Mouse (Mus musculus) myocyte (in vitro differentiated cells): Measurements from ENCODE around the gene Psmd3. TPM values are rescaled to one million over a fixed set of nuclear protein-coding genes. Genes with fewer than 3 reads are reported as not detected.

Source experiments
- H3K27me3 ChIP-seq: one replicate; pipeline ENCODE4 v1.6.1; 2011; ENCODE audit not compliant: control insufficient read depth, insufficient read depth, insufficient read length
- H3K36me3 ChIP-seq: one replicate; pipeline ENCODE4 v1.6.1; 2011; ENCODE audit not compliant: control insufficient read depth, insufficient read depth
- H3K4me2 ChIP-seq: one replicate; pipeline ENCODE4 v1.6.1; 2011; ENCODE audit warnings: low read depth, control low read depth
- H3K4me3 ChIP-seq: one replicate; pipeline ENCODE4 v1.5.1; 2011; ENCODE audit warnings: mild to moderate bottlenecking, control low read depth, moderate library complexity
- H3K79me2 ChIP-seq: one replicate; pipeline ENCODE4 v1.6.1; 2011; ENCODE audit not compliant: control insufficient read depth, insufficient read depth
- H3ac ChIP-seq: one replicate; pipeline ENCODE4 v1.6.1; 2011; ENCODE audit not compliant: control insufficient read depth, insufficient read length
- CEBPB ChIP-seq: IDR thresholded peaks from 2 replicates; pipeline ENCODE4 v1.6.1; 2011; ENCODE audit warnings: mild to moderate bottlenecking, moderate library complexity; ENCODE audit not compliant: poor library complexity, insufficient read depth, severe bottlenecking
- E2F4 ChIP-seq: IDR thresholded peaks from one replicate; pipeline ENCODE4 v1.6.1; 2011; ENCODE audit warnings: mild to moderate bottlenecking, control low read depth, moderate library complexity; ENCODE audit not compliant: insufficient read depth
- MYOD1 ChIP-seq, 3 experiments: IDR thresholded peaks; one replicate each; pipeline ENCODE4 v1.6.1; 2011; ENCODE audit warnings: control low read depth in 2 of 3, low read depth in 2 of 3, mild to moderate bottlenecking in 2 of 3, moderate library complexity in 1 of 3; ENCODE audit not compliant: insufficient read length in 2 of 3, control insufficient read depth in 1 of 3
- MYOG ChIP-seq, 3 experiments: IDR thresholded peaks; one replicate each; pipeline ENCODE4 v1.6.1; 2011; ENCODE audit warnings: control low read depth in 2 of 3, low read depth in 2 of 3, mild to moderate bottlenecking in 2 of 3; ENCODE audit not compliant: insufficient read length in 2 of 3, control insufficient read depth in 1 of 3, insufficient read depth in 1 of 3
- REST ChIP-seq: IDR thresholded peaks from one replicate; pipeline ENCODE4 v1.6.1; 2011; ENCODE audit warnings: mild to moderate bottlenecking, control low read depth, moderate library complexity; ENCODE audit not compliant: insufficient read depth, insufficient read length
- SRF ChIP-seq: IDR thresholded peaks from one replicate; pipeline ENCODE4 v1.6.1; 2011; ENCODE audit warnings: low read depth; ENCODE audit not compliant: control insufficient read depth, insufficient read length
- TCF12 ChIP-seq: IDR thresholded peaks from one replicate; pipeline ENCODE4 v1.6.1; 2011; ENCODE audit warnings: mild to moderate bottlenecking, control low read depth; ENCODE audit not compliant: poor library complexity, insufficient read depth, severe bottlenecking
- TCF3 ChIP-seq: IDR thresholded peaks from one replicate; pipeline ENCODE4 v1.6.1; 2011; ENCODE audit warnings: low read depth, control low read depth; ENCODE audit not compliant: insufficient read length
- USF1 ChIP-seq: IDR thresholded peaks from one replicate; pipeline ENCODE4 v1.6.1; 2011; ENCODE audit warnings: low read depth, mild to moderate bottlenecking, control low read depth, moderate library complexity
- polyA plus RNA-seq: library from polyadenylated mRNA; unstranded; fragments of >200 nt; fragmentation: generic; extraction: Trizol; gene quantifications from one replicate; pipeline ENCODE4 v1.2.1, GENCODE M21; 2012; ENCODE audit warnings: missing spikeins

Psmd3 gene
- polyA plus RNA-seq, 1 experiment = 250 TPM

- H3K36me3 ChIP-seq = no peaks in the 10 kb centered on the region
- H3K79me2 ChIP-seq = peaks cover 7% of the 10 kb centered on the region
- no peaks in the 10 kb centered on the region for H3K27me3 ChIP-seq
- peak overlapping the region; percentile 66 for H3K4me3 ChIP-seq
- peak overlapping the region; percentile 76 for H3K4me2 ChIP-seq
- no peak for TF ChIP-seq CEBPB
- TF ChIP-seq MYOD1 (IDR thresholded peaks at IDR 0.05; ENCODE audit: control insufficient read depth in 1 of 3, insufficient read length in 2 of 3, low read depth in 2 of 3) = peak in 1 of 3 experiments; percentile 30
- TF ChIP-seq TCF3 = no peak
- peak in 1 of 3 experiments; percentile 31 for TF ChIP-seq MYOG (IDR thresholded peaks at IDR 0.05; ENCODE audit: control insufficient read depth in 1 of 3, insufficient read depth in 1 of 3, insufficient read length in 2 of 3, low read depth in 2 of 3)
- no peak overlapping the region for H3ac ChIP-seq
Observed at GRCm38 (mm10) chr11:98743655-98744345, 61.4 kb downstream of the Psmd3 start.

- H3K79me2 ChIP-seq = peaks cover 13% of the 10 kb centered on the region
- no peaks in the 10 kb centered on the region for H3K27me3 ChIP-seq
- peak overlapping the region; percentile 76 for H3K4me2 ChIP-seq
- no peaks in the 10 kb centered on the region for H3K36me3 ChIP-seq
- TF ChIP-seq TCF12 (no peak), TCF3 (no peak), SRF (no peak), USF1 (no peak), E2F4 (no peak), CEBPB (no peak), REST (no peak)
- H3K4me3 ChIP-seq = no peak overlapping the region
- no peak overlapping the region for H3ac ChIP-seq
Observed at GRCm38 (mm10) chr11:98744456-98745019, 62.2 kb downstream of the Psmd3 start.

Other genes starting within 250 kb of the Psmd3 start
- gene Mien1, start 243.6 kb upstream of the Psmd3 start, polyA plus RNA-seq = 112 TPM
- not detected for gene Grb7, start 236.2 kb upstream of the Psmd3 start, polyA plus RNA-seq
- gene Ikzf3, start 136.5 kb upstream of the Psmd3 start, polyA plus RNA-seq = not detected
- not detected for gene Zpbp2, start 131.5 kb upstream of the Psmd3 start, polyA plus RNA-seq
- gene Ormdl3, start 95.2 kb upstream of the Psmd3 start, polyA plus RNA-seq = 43.5 TPM
- gene Lrrc3c, start 84.3 kb upstream of the Psmd3 start, polyA plus RNA-seq = not detected
- 0.44 TPM for gene Gm12355, start 56.9 kb upstream of the Psmd3 start, polyA plus RNA-seq
- gene Gsdma3, start 56.2 kb upstream of the Psmd3 start, polyA plus RNA-seq = not detected
- not detected for gene Gsdma2, start 35.8 kb upstream of the Psmd3 start, polyA plus RNA-seq
- 0.04 TPM for gene Gsdma, start 18.2 kb upstream of the Psmd3 start, polyA plus RNA-seq
- gene Csf3, start 18.7 kb downstream of the Psmd3 start, polyA plus RNA-seq = not detected
- 32.5 TPM for gene Med24, start 46.9 kb downstream of the Psmd3 start, polyA plus RNA-seq
- gene Thra, start 58.1 kb downstream of the Psmd3 start, polyA plus RNA-seq = 68.9 TPM
- 49.1 TPM for gene Nr1d1, start 92.8 kb downstream of the Psmd3 start, polyA plus RNA-seq
- 35.6 TPM for gene Msl1, start 113.0 kb downstream of the Psmd3 start, polyA plus RNA-seq
- 22.1 TPM for gene Casc3, start 122.4 kb downstream of the Psmd3 start, polyA plus RNA-seq
- gene Rapgefl1, start 154.2 kb downstream of the Psmd3 start, polyA plus RNA-seq = 3.5 TPM
- gene Wipf2, start 181.1 kb downstream of the Psmd3 start, polyA plus RNA-seq = 5.3 TPM
- gene Cdc6, start 225.2 kb downstream of the Psmd3 start, polyA plus RNA-seq = 2.6 TPM
- gene Rara, start 245.3 kb downstream of the Psmd3 start, polyA plus RNA-seq = 27.3 TPM